Mouse (Mus musculus) fibroblast of lung, adult 2 months (primary cell): Measurements from ENCODE around the gene Cog7.

ENCODE experiments used
- DNase-seq: peaks from one replicate; pipeline ENCODE4 v3.0.0-alpha.2; 2011; ENCODE audit warnings: low read depth

The Cog7 gene

DNA sequence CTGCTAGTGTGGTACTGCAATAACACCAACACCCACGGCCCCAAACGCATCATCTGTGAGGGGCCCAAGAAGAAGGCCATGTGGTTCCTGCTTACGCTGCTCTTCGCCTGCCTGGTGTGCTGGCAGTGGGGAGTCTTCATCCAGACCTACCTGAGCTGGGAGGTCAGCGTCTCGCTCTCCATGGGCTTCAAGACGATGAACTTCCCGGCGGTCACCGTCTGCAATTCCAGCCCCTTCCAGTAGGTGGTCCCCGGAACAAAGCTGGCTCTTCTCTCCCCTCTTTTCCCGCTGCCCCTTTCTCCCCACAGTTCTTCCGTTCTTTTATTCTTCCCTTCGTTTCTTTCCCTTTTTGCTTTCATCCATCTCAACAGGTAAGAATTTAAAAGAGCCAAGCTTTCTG, 82.2 kb downstream of the Cog7 start:
- DNase-seq = no peak

DNA sequence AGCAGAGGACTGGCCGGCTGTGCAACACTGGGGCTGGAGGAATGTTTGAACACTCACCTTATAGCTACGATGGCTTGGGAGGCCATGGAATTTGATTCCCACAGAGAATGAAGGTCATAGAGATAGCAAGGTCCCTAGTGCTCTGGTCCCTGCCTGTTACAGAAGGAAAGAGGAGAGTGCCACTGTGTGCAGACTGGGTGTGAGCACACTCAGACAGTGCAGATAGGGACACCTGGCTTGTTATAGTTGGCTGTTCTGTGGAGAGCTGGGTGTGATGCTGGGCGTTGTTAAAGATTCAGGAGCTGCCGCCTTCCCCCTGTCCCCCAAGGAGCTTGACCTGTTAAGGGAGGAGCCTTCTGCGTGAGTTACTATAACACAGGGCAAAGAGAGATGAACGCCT, 84.8 kb downstream of the Cog7 start:
- no peak for DNase-seq

DNA sequence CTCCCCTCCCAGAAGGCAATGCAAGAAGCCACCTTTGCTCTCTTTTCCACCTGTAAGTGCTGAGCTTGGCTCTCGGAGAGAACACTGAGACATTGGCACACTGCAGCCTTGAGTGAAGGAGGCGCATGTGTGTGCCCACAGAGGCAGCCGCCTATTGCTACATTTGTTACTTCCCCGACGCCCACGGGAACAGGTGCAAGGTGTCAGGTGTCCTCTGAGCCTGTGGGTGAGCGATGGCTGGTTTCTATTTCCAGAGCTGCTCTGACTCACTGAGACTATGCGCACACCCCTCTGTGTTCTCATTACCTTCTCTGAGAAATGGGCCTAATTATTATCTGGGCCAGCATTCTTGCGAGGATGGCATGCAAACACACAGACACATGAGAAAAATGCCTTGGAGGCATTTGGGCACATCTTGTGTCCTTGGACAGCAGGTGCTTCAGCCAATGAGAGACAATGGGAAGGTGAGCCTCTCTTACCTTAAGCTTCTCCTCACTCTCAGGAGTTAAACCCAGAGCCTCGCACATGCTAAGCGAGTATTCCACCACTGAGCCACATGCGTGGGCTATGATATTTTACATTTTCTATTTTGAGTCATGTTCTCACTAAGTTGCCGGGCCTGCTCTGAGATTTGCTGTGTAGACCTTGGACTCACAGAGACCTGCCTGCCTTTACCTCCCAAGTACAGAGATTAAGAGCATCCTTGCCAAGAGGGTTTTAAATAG, 90.7 kb downstream of the Cog7 start:
- DNase-seq = no peak

DNA sequence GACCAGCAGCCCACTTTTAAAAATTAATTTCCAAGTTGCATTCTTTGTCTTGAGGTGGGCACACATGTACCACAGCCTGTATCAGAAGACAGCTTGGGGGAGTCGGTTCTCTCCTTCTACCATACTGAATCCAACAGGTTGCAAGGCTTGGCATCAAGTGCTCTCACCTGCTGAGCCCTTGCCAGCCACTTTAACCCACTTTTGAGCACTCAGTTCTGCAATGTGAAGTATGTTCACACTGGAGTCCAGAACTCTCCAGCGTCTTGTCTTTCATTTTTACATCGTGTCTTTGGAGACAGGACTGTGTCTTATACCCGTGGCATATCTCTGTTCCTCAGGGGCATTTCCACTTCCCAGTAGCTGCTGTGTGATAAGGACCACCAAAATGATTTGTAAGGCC, 101.3 kb downstream of the Cog7 start:
- no peak for DNase-seq

DNA sequence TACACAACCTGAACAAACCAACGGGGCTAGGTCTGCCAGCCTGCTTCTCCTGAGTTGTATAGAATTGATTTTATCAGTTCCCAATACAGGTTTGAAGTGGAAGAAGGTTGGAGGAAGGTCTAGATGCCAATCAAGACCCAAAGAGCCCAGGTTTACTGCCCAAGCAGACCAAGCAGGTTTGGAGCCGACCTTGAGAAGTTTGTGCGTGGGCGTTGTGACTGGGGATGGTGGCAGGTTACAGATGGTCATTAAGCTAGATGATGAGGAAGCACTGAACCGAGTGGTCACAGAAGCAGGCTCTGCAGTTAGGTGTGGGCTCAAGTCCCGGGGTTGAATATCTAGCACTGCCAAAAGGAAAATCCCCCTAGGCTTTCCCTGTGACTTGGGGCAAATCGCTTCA, 106.7 kb downstream of the Cog7 start:
- DNase-seq = no peak

DNA sequence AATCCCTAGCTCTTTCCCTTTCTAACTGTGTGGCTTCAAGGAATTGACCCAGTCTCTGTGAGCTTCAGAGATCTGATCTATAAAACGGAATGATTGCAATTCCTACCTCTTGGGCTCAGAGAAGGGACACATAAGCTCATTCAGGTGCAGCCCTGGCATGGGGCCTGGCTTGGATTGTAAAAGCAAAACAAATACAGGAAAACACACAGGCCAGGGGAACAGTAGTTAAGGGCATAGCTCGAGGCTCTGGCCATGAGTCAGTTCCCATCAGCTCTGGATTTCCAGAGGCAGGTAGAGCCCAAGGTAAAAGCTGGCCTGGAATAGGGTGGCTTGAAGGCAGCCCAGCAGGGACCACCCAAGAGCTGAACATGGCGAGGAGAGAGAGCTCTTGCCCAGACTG, 107.5 kb downstream of the Cog7 start:
- DNase-seq = no peak

DNA sequence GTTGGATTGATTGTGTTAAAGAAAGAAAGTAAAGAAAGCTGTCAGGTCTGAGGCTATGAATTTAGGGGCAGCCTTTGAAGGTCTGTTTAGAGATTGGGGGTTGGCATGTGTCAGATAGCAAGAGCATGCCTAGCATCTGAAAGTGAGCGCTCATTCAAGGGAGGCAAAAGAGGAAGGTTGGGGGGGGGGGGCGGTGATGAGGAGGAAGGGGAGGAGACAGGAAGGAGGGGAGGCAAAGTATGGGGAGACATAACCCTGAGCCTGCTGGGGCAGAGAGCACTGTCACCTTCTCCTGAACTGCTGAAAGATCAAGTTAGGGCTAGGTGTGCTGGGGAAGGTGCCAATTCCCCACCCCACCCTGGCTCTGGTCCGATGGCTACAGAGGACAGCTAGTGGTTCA, 109.9 kb downstream of the Cog7 start:
- no peak for DNase-seq

DNA sequence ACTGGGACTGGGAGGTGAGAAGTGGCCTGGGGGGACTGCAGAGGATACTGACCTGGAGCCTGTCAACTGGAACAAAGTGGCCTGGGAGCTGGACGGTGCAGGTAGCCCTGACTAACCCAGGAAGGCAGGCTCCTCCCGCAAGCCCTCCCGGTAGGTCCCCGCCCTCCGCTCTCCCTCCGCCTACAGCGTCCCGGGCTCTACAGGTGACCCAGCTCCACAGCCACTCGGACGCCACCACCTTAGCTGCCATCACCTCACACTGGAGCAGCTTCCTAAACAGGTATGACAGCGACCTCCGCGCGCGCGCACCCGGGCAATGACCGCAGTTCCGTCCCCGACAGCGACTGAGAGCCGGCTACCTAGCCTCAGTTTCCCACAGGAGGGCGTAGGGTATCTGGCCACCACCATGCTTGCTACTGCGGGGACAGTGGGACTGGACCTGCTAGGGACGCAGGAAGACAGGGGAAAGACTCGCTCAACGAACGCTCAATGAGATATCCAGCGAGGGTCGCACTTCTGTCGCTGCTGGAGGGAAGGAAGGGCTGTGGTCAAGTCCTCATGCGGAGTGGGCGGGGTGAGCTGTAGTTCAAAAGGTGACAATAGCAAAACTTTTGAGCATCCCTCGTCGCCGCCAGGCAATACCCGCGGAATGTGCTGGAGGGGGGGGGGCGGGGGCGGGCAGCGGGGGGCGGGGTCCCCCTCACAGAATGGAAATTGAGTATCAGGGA, 116.5 kb downstream of the Cog7 start, which contains the start of gene Scnn1b:
TSS of gene Scnn1b (plus strand) at position 181 of the 728 bp plus-strand sequence.
- DNase-seq = no peak

DNA sequence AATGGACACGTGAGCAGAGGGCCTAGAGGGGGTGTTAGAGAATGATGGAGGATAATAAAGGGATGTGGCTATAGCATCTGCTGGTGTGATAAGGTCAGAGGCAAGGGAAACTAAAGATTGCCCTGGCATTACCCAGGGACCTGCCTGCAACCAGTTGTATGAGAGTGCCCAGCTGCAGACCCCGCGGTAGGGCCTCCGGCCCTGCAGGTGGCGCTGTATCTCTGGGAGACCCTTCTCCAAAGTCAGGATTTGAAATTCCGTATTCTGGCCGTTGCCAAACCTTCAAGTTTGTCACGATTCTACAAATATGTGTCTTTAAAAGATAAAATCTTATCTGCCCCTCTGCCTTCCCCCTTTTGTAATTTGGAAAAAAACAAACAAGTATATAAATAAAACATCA, 122.6 kb downstream of the Cog7 start:
- no peak for DNase-seq

DNA sequence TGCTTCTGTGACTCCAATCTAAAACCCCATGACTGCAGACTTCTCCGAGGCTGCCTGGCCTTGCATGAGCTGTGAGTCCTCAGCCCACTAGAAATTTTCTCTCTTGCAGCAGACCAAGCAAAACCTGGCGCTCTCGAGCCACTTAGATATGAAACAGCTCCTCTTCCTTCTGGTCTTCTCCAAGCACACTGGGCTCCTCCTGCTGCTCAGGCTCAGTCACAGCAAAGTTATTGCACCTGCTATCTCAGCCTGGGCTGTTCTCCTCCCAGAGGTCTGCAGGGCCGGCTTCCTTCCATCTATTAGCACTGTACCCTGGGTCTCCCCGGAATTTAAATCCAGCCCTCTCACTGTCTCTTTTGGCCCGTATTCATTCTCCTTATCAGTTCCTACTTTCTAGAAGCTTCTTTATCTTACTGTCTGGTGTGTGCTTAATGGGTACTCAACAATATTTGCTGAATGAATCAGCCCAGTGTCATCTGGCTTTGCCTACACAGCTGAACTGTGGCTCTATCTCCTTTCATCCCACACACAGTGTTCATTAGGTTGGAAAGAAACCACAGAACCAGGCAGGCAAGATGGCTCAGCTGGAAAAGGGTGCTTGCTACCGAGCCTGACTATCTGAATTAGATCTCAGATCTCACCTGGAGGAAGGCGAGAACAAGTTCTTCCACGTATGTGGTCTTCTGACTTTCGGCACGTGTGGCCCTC, 124.2 kb downstream of the Cog7 start:
- DNase-seq = no peak

DNA sequence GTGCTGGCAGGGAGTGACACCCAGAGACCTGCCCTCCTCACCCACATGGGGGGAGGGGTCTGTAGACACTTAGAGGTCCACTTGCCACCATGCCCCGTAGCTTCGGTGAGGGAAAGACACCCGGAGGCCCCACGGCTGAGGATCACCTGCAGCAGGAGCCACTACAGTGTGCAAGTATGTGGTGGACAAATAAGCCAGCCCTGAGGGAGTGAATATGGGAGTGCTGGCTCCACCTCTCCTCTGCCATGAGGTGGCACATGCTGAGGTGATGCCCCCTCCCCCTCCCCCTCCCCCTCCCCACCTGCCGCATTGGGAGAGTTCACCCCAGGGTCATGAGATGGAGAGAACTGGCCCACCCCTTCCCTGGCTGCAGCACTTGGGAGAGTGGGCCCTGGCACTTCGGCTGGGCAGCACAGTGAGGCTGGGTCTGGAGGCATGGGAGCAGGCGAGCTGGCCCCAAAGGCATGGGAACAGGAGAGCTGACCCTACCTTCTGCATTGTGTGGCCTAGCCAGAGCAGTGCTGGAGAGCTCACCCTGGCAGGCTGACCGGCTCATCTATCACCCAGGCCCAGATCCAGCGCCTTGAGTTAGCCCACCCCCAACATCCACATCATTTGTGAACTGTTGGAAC, 132.9 kb downstream of the Cog7 start:
- no peak for DNase-seq

DNA sequence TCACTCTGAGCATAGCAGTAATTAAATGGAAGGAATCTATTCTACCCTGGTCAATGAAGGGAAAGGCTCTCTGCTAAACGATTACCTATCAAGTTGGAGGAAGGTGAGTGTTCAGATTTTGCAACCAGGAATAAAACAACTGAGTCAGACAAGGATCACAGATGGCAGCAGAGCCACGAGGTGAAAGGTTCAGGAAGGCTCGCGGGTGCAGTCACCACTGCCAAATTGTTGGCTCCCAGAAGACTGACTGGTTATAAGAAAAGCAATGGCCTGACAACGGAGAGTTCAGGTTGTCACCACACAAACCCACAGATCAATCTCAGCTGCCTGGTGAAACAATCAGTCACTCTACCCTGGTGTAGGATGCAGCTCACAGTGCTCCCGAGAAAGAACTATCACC, 135.5 kb downstream of the Cog7 start:
- no peak for DNase-seq

DNA sequence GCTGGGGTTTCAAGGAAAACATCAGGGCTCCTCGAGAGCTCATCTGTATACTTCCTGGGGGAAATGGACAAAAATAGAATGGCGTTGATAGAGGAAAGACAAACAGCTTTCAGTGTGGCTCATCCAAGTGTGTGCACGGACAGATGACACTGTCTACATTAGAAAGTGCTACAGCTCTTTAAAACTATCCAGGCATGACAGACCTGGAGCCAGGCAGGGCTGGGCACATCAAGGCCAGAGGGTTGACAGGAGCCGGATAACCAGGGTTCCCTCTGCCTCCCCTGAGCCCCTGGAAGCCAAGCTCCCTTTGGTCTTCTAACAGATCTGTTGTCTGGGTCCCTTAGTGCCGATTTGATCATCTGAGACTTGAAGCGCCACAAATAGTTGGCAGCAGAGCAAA, 139.3 kb downstream of the Cog7 start:
- DNase-seq = no peak

DNA sequence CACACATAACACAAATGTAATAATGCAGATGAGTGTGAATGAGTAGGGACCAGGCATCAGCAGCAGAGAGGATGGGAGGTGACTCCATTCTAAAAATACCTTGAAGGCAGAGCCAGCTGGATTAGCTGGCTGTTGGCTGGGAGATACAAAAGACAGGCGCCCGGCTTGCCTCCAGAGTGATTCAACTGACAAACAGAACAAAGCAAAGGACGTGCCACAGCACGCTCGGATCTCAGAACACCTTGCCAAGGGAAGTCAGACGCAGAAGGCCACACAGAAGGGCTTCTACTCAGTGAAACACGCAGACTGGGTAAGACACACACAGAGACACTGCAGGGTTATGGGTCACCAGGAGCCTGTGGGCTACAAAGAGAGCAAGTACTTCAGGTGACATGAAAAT, 140.7 kb downstream of the Cog7 start:
- no peak for DNase-seq

DNA sequence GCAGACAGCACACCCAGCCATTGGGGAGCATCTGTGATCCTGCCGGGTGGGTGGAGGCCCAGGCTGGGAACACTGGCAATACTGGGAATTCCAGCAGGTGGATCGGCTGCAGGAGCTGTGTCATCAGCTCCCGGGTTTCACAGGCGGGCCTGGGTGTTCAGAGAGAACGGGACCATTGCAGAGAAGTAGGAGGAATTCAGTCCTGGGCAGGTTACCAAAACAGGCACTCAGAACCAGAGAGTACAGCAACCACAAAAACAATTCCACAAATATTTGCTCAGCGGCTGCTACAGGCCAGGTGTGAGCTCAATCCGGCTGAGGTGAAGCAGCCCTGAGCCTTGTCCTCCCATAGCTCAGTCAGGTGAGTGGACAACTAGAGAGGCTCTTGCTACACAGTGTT, 144.7 kb downstream of the Cog7 start:
- DNase-seq = no peak

DNA sequence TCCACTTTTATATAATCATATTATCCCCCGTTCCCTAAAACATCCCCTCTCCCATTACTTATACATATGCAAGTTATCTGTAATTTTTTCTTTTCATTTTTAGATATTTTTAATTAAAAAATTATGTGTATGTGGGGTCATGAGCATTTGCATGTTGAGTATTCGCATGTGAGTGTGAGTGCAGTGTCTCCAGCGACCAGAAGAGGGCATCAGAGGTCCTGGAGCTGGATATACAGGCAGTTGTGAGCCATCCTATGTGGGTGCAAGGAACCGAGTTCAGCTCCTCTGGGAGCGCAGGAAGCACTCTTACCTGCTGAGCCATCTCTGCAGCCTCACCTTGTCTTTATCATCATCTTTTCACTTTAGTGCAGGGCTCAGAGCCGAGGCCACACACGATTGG, 146.1 kb downstream of the Cog7 start:
- no peak for DNase-seq
